Mouse (Mus musculus) liver, adult 2 months (tissue): Measurements from ENCODE around the gene Tfap4.

Source experiments
- CTCF ChIP-seq: fragments of 200-500 bp; IDR thresholded peaks from 2 replicates; pipeline ENCODE4 v1.5.1; 2011; ENCODE audit warnings: low read depth, low read length, control low read depth
- POLR2A ChIP-seq: fragments of 200-500 bp; IDR thresholded peaks from 2 replicates; pipeline ENCODE4 v1.6.1; 2011; ENCODE audit warnings: low read length, control low read depth; ENCODE audit not compliant: insufficient read depth; ENCODE audit errors: extremely low read depth

GRCm38 (mm10) chr16:4495861-4496260, 63.8 kb downstream of the Tfap4 start:
- TF ChIP-seq POLR2A (no peak), CTCF (no peak)
